Mouse (Mus musculus): ENCODE measurements around the gene Nacc1. TPM values are rescaled to one million over a fixed set of nuclear protein-coding genes. Genes with fewer than 3 reads are reported as not detected.

Gene Nacc1
- 12.1 and 13.7 TPM in 2 replicates for polyA plus RNA-seq (2012; rRNA removed)

GRCm38 (mm10) chr8:84687705-84688100 lies at the start of gene Nacc1:
Gene Nacc1, minus strand, starts transcription at chr8:84687862.

DNA sequence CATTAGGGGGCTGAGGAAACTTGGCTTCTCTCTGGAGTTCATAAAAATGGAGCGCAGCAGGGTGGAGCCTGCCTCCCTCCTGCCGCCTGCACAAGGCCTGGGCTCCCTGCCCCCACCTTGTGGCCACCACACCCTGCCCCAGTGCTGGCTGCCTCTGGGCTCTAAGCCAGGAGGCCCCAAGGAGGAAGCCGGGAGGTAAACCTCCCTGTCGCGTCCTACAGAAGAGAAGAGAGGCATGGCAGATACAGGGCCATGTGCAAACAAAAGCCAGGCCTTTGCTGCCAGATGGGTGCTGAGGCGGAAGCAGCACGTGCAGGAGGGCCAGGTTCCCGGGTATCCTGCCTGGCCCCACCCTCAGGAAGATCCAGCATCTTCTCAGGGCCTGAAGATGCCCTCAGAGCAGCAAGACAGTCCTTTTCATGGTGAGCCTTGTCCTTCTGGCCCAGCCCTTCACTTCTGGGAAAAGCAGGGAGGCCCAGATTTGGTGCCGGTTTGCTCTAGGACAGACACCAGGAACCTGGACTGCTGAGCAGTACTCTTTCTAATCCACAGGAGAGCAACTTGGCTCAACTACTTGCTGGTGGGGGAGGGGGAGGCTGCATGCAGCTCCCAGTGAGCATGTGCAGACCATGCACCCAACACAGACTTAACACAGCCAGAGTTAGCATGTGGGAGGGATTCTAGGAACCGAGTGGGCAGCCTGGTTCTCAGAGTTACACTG lies 35.3 kb upstream of the Nacc1 start, which contains the start of gene G430095P16Rik:
G430095P16Rik (plus strand) TSS at position 158 of the 721 bp plus-strand sequence.

DNA sequence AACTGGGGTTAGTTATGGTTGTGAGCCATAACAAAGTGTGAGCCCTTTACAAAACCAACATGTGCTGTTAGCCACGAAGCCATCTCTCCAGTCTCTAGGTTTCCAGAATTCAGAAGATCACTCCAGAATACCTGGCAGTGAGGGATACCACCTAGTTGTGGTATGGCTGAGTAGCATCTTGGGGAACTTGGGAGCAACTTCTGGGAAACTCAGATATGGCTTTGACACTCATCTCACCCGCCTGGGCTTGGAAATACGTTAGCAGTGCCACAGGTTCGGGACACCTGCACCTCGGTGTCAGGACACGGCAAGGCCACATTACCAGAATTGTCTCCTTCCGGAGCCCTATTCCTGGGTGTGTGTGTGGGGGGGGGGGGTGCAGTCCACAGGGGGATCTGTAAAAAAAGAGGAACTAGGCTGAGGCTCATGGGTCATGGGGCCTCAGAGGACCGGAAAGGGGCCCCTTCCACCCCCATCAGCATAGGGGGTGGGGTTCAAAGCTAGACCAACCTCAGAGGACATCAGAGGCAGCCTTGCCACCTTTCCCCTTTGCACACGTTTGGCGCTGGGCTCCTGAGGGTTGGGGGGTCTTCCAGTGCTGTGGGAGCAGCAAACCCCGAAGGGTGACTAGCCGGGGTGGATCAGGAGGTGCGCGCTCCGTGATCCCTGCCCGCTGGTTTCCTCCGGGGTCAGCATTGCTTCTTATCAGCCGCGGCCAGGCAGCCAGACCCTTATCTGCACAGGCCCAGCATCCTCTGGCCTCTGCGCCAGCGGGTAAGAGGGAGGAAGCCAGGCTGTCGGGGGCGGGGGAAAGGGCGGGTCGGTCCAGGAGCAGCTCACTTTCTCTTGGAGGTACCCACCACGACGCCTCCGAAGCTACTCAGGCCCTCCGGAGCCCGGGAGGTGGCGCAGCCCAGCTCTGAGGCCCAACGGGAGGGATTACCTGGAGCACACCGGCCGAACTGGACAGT lies 13.6 kb upstream of the Nacc1 start, which contains the start of gene Lyl1:
Lyl1 (plus strand) TSS at position 517 of the 971 bp plus-strand sequence.

GRCm38 (mm10) chr8:84686191-84687002 lies 1.3 kb downstream of the Nacc1 start, which contains the start of gene Trmt1:
Gene Trmt1, plus strand, starts transcription at chr8:84686307.

GRCm38 (mm10) chr8:84662581-84663065 lies 25.0 kb downstream of the Nacc1 start, which contains the start of gene Ier2:
Gene Ier2, minus strand, starts transcription at chr8:84662852.

Other genes with a start within 250 kb of the Nacc1 start
- 9.2 and 10.3 TPM in 2 replicates for gene Ier2, start 25.0 kb downstream of the Nacc1 start, polyA plus RNA-seq (2012; rRNA removed)
- 29.6 and 34.7 TPM in 2 replicates for gene Trmt1, start 1.6 kb downstream of the Nacc1 start, polyA plus RNA-seq (2012; rRNA removed)
- 27.0 and 27.4 TPM in 2 replicates for gene Lyl1, start 13.6 kb upstream of the Nacc1 start, polyA plus RNA-seq (2012; rRNA removed)
- gene G430095P16Rik, start 35.1 kb upstream of the Nacc1 start, polyA plus RNA-seq (2012; rRNA removed), result 4.8 and 5.8 TPM in 2 replicates
- 1.3 and 1.7 TPM in 2 replicates for gene Nfix, start 112.5 kb upstream of the Nacc1 start, polyA plus RNA-seq (2012; rRNA removed)
- 1.9 and 2.0 TPM in 2 replicates for gene Dand5, start 135.0 kb upstream of the Nacc1 start, polyA plus RNA-seq (2012; rRNA removed)
- gene Gadd45gip1, start 143.7 kb upstream of the Nacc1 start, polyA plus RNA-seq (2012; rRNA removed), result 25.2 and 27.4 TPM in 2 replicates
- gene Rad23a, start 152.8 kb upstream of the Nacc1 start, polyA plus RNA-seq (2012; rRNA removed), result 108 and 113 TPM in 2 replicates
- 389 and 417 TPM in 2 replicates for gene Calr, start 159.1 kb upstream of the Nacc1 start, polyA plus RNA-seq (2012; rRNA removed)
- gene Farsa, start 169.1 kb upstream of the Nacc1 start, polyA plus RNA-seq (2012; rRNA removed), result 37.4 and 40.3 TPM in 2 replicates
- gene Syce2, start 184.2 kb upstream of the Nacc1 start, polyA plus RNA-seq (2012; rRNA removed), result 11.5 and 11.9 TPM in 2 replicates
- gene Gcdh, start 206.1 kb upstream of the Nacc1 start, polyA plus RNA-seq (2012; rRNA removed), result 84.3 and 97.5 TPM in 2 replicates
- gene Klf1, start 214.1 kb upstream of the Nacc1 start, polyA plus RNA-seq (2012; rRNA removed), result 82.0 and 97.2 TPM in 2 replicates
- 12.9 and 13.0 TPM in 2 replicates for gene Dnase2a, start 220.7 kb upstream of the Nacc1 start, polyA plus RNA-seq (2012; rRNA removed)
- 0.07 and 0.08 TPM in 2 replicates for gene Mast1, start 249.5 kb upstream of the Nacc1 start, polyA plus RNA-seq (2012; rRNA removed)